Comparison of ENCODE assay signal across 12 mouse cellular contexts in genomic region chr1:138847146-138847545, GRCm38 (mm10). TPM values are rescaled to one million over a fixed set of nuclear protein-coding genes. Genes with fewer than 3 reads are reported as not detected.
DNase-seq lines count a peak whose midpoint lies in the region; ATAC-seq and TF ChIP-seq lines count a peak whose summit lies in the region.
"Had no signal": no experiment of that assay in that cellular context is flagged by ENCODE, and none has a peak within 500 bp of the region (broad histone marks: within the 10 kb centered on the region; RNA-seq: fewer than 3 reads in every experiment).

No protein-coding gene starts in this region.

- no peak for DNase-seq in kidney, postnatal 0 days (ENCODE audit: low spot score)
- DNase-seq in kidney, postnatal 14 days, result no peak
- DNase-seq in urinary bladder, adult 2 months (ENCODE audit: low spot score), result no peak
- DNase-seq in spleen, postnatal 14 days (ENCODE audit: low spot score in 2 of 2), result no peak
- no peak for DNase-seq in embryo, embryonic 9.5 days (ENCODE audit: extremely low spot score)
- DNase-seq: cerebellum, adult 8-10 months had no signal

- peaks cover 58% of the 10 kb centered on the region for H3K27me3 ChIP-seq in kidney, postnatal 0 days (ENCODE audit: insufficient read depth, low read length)
- H3K27me3 ChIP-seq in embryonic facial prominence, embryonic 15.5 days, result peaks cover 73% of the 10 kb centered on the region
- peaks cover 77% of the 10 kb centered on the region for H3K27me3 ChIP-seq in intestine, postnatal 0 days (replicated peaks; ENCODE audit: control insufficient read depth, insufficient read depth, low read length)
- peaks cover 86% of the 10 kb centered on the region for H3K27me3 ChIP-seq in neural tube, embryonic 12.5 days (replicated peaks)
- H3K27me3 ChIP-seq: Patski had no signal

- H3K9ac ChIP-seq in kidney, postnatal 0 days (ENCODE audit: low read depth, low read length), result no peak overlapping the region
- no peak overlapping the region for H3K9ac ChIP-seq in embryonic facial prominence, embryonic 15.5 days
- no peak overlapping the region for H3K9ac ChIP-seq in intestine, postnatal 0 days (ENCODE audit: low read depth, low read length)
- no peak overlapping the region for H3K9ac ChIP-seq in neural tube, embryonic 12.5 days

- peaks cover 19% of the 10 kb centered on the region; the same call in 1 of the 2 replicates for H3K4me1 ChIP-seq in kidney, postnatal 0 days (replicated peaks; ENCODE audit: insufficient read depth, low read length)
- peaks cover 38% of the 10 kb centered on the region for H3K4me1 ChIP-seq in embryonic facial prominence, embryonic 15.5 days
- peaks cover 5% of the 10 kb centered on the region; the same call in 1 of the 2 replicates for H3K4me1 ChIP-seq in intestine, postnatal 0 days (replicated peaks; ENCODE audit: control insufficient read depth, insufficient read depth, low read length)
- peaks cover 32% of the 10 kb centered on the region for H3K4me1 ChIP-seq in neural tube, embryonic 12.5 days

- no peak for ATAC-seq in kidney, postnatal 0 days (replicated peaks; ENCODE audit: low FRiP score, low read depth)
- no peak for ATAC-seq in embryonic facial prominence, embryonic 15.5 days (ENCODE audit: insufficient number of reproducible peaks, low FRiP score, low TSS enrichment, low read depth)
- no peak for ATAC-seq in intestine, postnatal 0 days
- no peak for ATAC-seq in neural tube, embryonic 12.5 days (ENCODE audit: low FRiP score, low read depth)
- ATAC-seq: inflammation-experienced regulatory T-cells, adult 6 months had no signal

- TF ChIP-seq CTCF in kidney, postnatal 0 days (IDR thresholded peaks at IDR 0.05; ENCODE audit: low read depth), result no peak
- TF ChIP-seq CTCF in intestine, postnatal 0 days (IDR thresholded peaks at IDR 0.05; ENCODE audit: low read depth), result no peak

- no peak overlapping the region for H3K27ac ChIP-seq in kidney, postnatal 0 days
- H3K27ac ChIP-seq in embryonic facial prominence, embryonic 15.5 days (replicated peaks), result no peak overlapping the region
- H3K27ac ChIP-seq in intestine, postnatal 0 days (ENCODE audit: low read depth, low read length), result no peak overlapping the region
- no peak overlapping the region for H3K27ac ChIP-seq in neural tube, embryonic 12.5 days

- H3K9me3 ChIP-seq in kidney, postnatal 0 days (replicated peaks; ENCODE audit: low read length), result no peaks in the 10 kb centered on the region
- H3K9me3 ChIP-seq in embryonic facial prominence, embryonic 15.5 days (replicated peaks), result no peaks in the 10 kb centered on the region
- no peaks in the 10 kb centered on the region for H3K9me3 ChIP-seq in intestine, postnatal 0 days (ENCODE audit: control insufficient read depth)
- no peaks in the 10 kb centered on the region for H3K9me3 ChIP-seq in neural tube, embryonic 12.5 days

- H3K4me2 ChIP-seq in kidney, postnatal 0 days (ENCODE audit: low read length), result peak overlapping the region; percentile 11; the same call in 1 of the 2 replicates
- peak overlapping the region; percentile 29 for H3K4me2 ChIP-seq in embryonic facial prominence, embryonic 15.5 days (replicated peaks)
- H3K4me2 ChIP-seq in intestine, postnatal 0 days (replicated peaks; ENCODE audit: low read depth), result peak overlapping the region; percentile 21; the same call in 1 of the 2 replicates
- peak overlapping the region; percentile 30 for H3K4me2 ChIP-seq in neural tube, embryonic 12.5 days (replicated peaks)

- H3K4me3 ChIP-seq in kidney, postnatal 0 days (replicated peaks; ENCODE audit: low read depth, low read length), result no peak overlapping the region
- H3K4me3 ChIP-seq in embryonic facial prominence, embryonic 15.5 days (replicated peaks), result no peak overlapping the region; the same call in 1 of the 2 replicates
- H3K4me3 ChIP-seq in intestine, postnatal 0 days (ENCODE audit: low read depth, low read length), result peak overlapping the region; percentile 20; the same call in 1 of the 2 replicates
- H3K4me3 ChIP-seq in neural tube, embryonic 12.5 days, result no peak overlapping the region
- H3K4me3 ChIP-seq: myocyte had no signal

- 2% methylated on average over 21 of the region's 21 CpGs for WGBS in kidney, postnatal 0 days
- under 1% methylated on average over 21 of the region's 21 CpGs for WGBS in embryonic facial prominence, embryonic 15.5 days
- WGBS in intestine, postnatal 0 days, result under 1% methylated on average over 21 of the region's 21 CpGs
- 1% methylated on average over 21 of the region's 21 CpGs for WGBS in neural tube, embryonic 12.5 days

- no peaks in the 10 kb centered on the region for H3K36me3 ChIP-seq in kidney, postnatal 0 days (ENCODE audit: insufficient read depth, low read length)
- no peaks in the 10 kb centered on the region for H3K36me3 ChIP-seq in embryonic facial prominence, embryonic 15.5 days
- H3K36me3 ChIP-seq in intestine, postnatal 0 days (ENCODE audit: control insufficient read depth, insufficient read depth), result peaks cover 5% of the 10 kb centered on the region; the same call in 1 of the 2 replicates
- H3K36me3 ChIP-seq in neural tube, embryonic 12.5 days, result no peaks in the 10 kb centered on the region

RNA-seq across cellular contexts. Expression of gene Lhx9, which starts 1.2 kb away (rescaled TPM):
- polyA plus RNA-seq in kidney, postnatal 0 days (2015; fragmentation: Nextera tagmentation; extraction: Ambion mirVana), result 0.10 TPM in 1 of 2 replicates, not detected in the other
- polyA plus RNA-seq in embryonic facial prominence, embryonic 15.5 days (2015; fragmentation: Nextera tagmentation; extraction: Ambion mirVana), result 0.24 and 0.63 TPM in 2 replicates
- polyA plus RNA-seq in intestine, postnatal 0 days (2015; fragmentation: Nextera tagmentation; extraction: Ambion mirVana), result not detected in 2 replicates
- polyA plus RNA-seq in neural tube, embryonic 12.5 days (2016; fragmentation: Nextera tagmentation; extraction: Ambion mirVana), result 6.6 and 9.0 TPM in 2 replicates
- 0.03 TPM in 1 of 2 replicates, not detected in the other for polyA plus RNA-seq in urinary bladder, adult 2 months (2012; rRNA removed)

RNA-seq across cellular contexts. Expression of gene 2310009B15Rik, which starts 9.5 kb away (rescaled TPM):
- 64.6 and 74.4 TPM in 2 replicates for polyA plus RNA-seq in kidney, postnatal 0 days (2015; fragmentation: Nextera tagmentation; extraction: Ambion mirVana)
- 32.8 and 32.9 TPM in 2 replicates for polyA plus RNA-seq in embryonic facial prominence, embryonic 15.5 days (2015; fragmentation: Nextera tagmentation; extraction: Ambion mirVana)
- 38.0 TPM in 2 replicates for polyA plus RNA-seq in intestine, postnatal 0 days (2015; fragmentation: Nextera tagmentation; extraction: Ambion mirVana)
- polyA plus RNA-seq in neural tube, embryonic 12.5 days (2016; fragmentation: Nextera tagmentation; extraction: Ambion mirVana), result 37.3 and 42.4 TPM in 2 replicates
- 23.7 and 27.9 TPM in 2 replicates for polyA plus RNA-seq in urinary bladder, adult 2 months (2012; rRNA removed)
